Mouse (Mus musculus) midbrain, embryonic 14.5 days (tissue): Measurements from ENCODE around the gene Slc25a34. TPM values are rescaled to one million over a fixed set of nuclear protein-coding genes. Genes with fewer than 3 reads are reported as not detected.

Experiments used
- polyA plus RNA-seq: library from polyadenylated mRNA; unstranded; fragments of >200 nt; fragmentation: Nextera tagmentation; extraction: Ambion mirVana; gene quantifications from 2 replicates; pipeline ENCODE4 v1.2.1, GENCODE M21; 2014

Slc25a34 gene
- polyA plus RNA-seq, 1 experiment from 2014 or later: 0.11 TPM

Other genes starting within 250 kb of the Slc25a34 start
- gene Clcnka, start 225.1 kb downstream of the Slc25a34 start, polyA plus RNA-seq: 0.11 TPM in 1 of 2 replicates, not detected in the other
- gene Clcnkb, start 207.8 kb downstream of the Slc25a34 start, polyA plus RNA-seq: not detected in 2 replicates
- gene Hspb7, start 203.0 kb downstream of the Slc25a34 start, polyA plus RNA-seq: not detected in 2 replicates
- gene Srarp, start 187.7 kb downstream of the Slc25a34 start, polyA plus RNA-seq: 0.24 and 0.74 TPM in 2 replicates
- 42.0 and 49.2 TPM in 2 replicates for gene Zbtb17, start 179.2 kb downstream of the Slc25a34 start, polyA plus RNA-seq
- 17.3 and 23.9 TPM in 2 replicates for gene Spen, start 85.2 kb downstream of the Slc25a34 start, polyA plus RNA-seq
- gene Fblim1, start 17.7 kb downstream of the Slc25a34 start, polyA plus RNA-seq: 32.6 and 34.2 TPM in 2 replicates
- gene Tmem82, start 5.2 kb downstream of the Slc25a34 start, polyA plus RNA-seq: 0.08 and 0.16 TPM in 2 replicates
- gene Plekhm2, start 41.1 kb upstream of the Slc25a34 start, polyA plus RNA-seq: 5.1 and 8.4 TPM in 2 replicates
- not detected in 2 replicates for gene Rsc1a1, start 61.8 kb upstream of the Slc25a34 start, polyA plus RNA-seq
- gene Ddi2, start 99.6 kb upstream of the Slc25a34 start, polyA plus RNA-seq: 9.6 and 12.9 TPM in 2 replicates
- not detected in 2 replicates for gene Agmat, start 122.9 kb upstream of the Slc25a34 start, polyA plus RNA-seq
- gene Dnajc16, start 167.1 kb upstream of the Slc25a34 start, polyA plus RNA-seq: 6.0 and 6.7 TPM in 2 replicates
- 18.4 and 18.5 TPM in 2 replicates for gene Casp9, start 169.8 kb upstream of the Slc25a34 start, polyA plus RNA-seq
- gene Cela2a, start 202.3 kb upstream of the Slc25a34 start, polyA plus RNA-seq: not detected in 2 replicates
- not detected in 2 replicates for gene Ctrc, start 222.5 kb upstream of the Slc25a34 start, polyA plus RNA-seq